Mouse (Mus musculus): Measurements from ENCODE around the gene Fat1. TPM values are rescaled to one million over a fixed set of nuclear protein-coding genes. Genes with fewer than 3 reads are reported as not detected.
A peak's percentile ranks its signal among the peaks of the same experiment; 100 is the strongest.
"Not testable (repeated sequence)": the region's sequence is repeated elsewhere in the genome, so short reads cannot be mapped to it uniquely, and the experiment has no call there.

The Fat1 gene
- polyA plus RNA-seq, 2 experiments: 0.98 to 1.3 TPM

- 62% methylated on average over 2 of the region's 2 CpGs for WGBS (ENCODE audit: insufficient replicate concordance)
- Histone ChIP-seq H3K36me3 (replicated peaks; ENCODE audit: control insufficient read depth, insufficient read depth, low read depth) (no peaks in the 10 kb centered on the region), H3K27ac (no peak overlapping the region), H3K9me3 (ENCODE audit: control insufficient read depth, low read length) (no peaks in the 10 kb centered on the region), H3K4me2 (ENCODE audit: low read depth) (no peak overlapping the region), H3K4me3 (ENCODE audit: insufficient read depth in 1 of 2, low read depth in 2 of 2, low read length in 2 of 2) (no peak overlapping the region), H3K27me3 (ENCODE audit: control insufficient read depth, insufficient read depth, low read length) (no peaks in the 10 kb centered on the region), H3K4me1 (replicated peaks; ENCODE audit: control insufficient read depth in 2 of 2, insufficient read depth in 2 of 2, low read length in 1 of 2) (no peaks in the 10 kb centered on the region; a peak in 1 of 4 replicates), H3K9ac (replicated peaks) (no peak overlapping the region)
- TF ChIP-seq EP300 (IDR thresholded peaks at IDR 0.05; ENCODE audit: low read depth): no peak
- no peak for TF ChIP-seq CTCF (IDR thresholded peaks at IDR 0.05; ENCODE audit: low read depth)
- DNase-seq (ENCODE audit: low read depth in 3 of 3, low spot score in 3 of 3) (no peak), ATAC-seq (ENCODE audit: insufficient read depth) (no peak)
Measured at GRCm38 (mm10) chr8:45060083-45060482, 124.8 kb downstream of the Fat1 start.

GRCm38 (mm10) chr8:45062311-45062710 lies 127.1 kb downstream of the Fat1 start:
- Histone ChIP-seq H3K9me3 (ENCODE audit: control insufficient read depth, low read length) (no peaks in the 10 kb centered on the region), H3K27ac (no peak overlapping the region), H3K9ac (replicated peaks) (no peak overlapping the region), H3K27me3 (ENCODE audit: control insufficient read depth, insufficient read depth, low read length) (no peaks in the 10 kb centered on the region), H3K4me3 (ENCODE audit: insufficient read depth in 1 of 2, low read depth in 2 of 2, low read length in 2 of 2) (no peak overlapping the region), H3K36me3 (replicated peaks; ENCODE audit: control insufficient read depth, insufficient read depth, low read depth) (no peaks in the 10 kb centered on the region), H3K4me1 (replicated peaks; ENCODE audit: control insufficient read depth in 2 of 2, insufficient read depth in 2 of 2, low read length in 1 of 2) (no peaks in the 10 kb centered on the region; a peak in 1 of 4 replicates), H3K4me2 (ENCODE audit: low read depth) (no peak overlapping the region)
- no peak for ATAC-seq (ENCODE audit: insufficient read depth)
- 76% methylated on average over 11 of the region's 11 CpGs for WGBS (ENCODE audit: insufficient replicate concordance)
- TF ChIP-seq CTCF (IDR thresholded peaks at IDR 0.05; ENCODE audit: low read depth) (no peak), EP300 (IDR thresholded peaks at IDR 0.05; ENCODE audit: low read depth) (no peak)
- DNase-seq (ENCODE audit: low read depth in 3 of 3, low spot score in 3 of 3): no peak

GRCm38 (mm10) chr8:45062982-45063924 lies 128.0 kb downstream of the Fat1 start:
- H3K27ac ChIP-seq: no peak overlapping the region
- no peaks in the 10 kb centered on the region for H3K27me3 ChIP-seq (ENCODE audit: control insufficient read depth, insufficient read depth, low read length)
- DNase-seq (ENCODE audit: low read depth in 3 of 3, low spot score in 3 of 3): peak; percentile 4 to 13 (median 6)
- H3K4me3 ChIP-seq (ENCODE audit: insufficient read depth in 1 of 2, low read depth in 2 of 2, low read length in 2 of 2): no peak overlapping the region
- H3K36me3 ChIP-seq (replicated peaks; ENCODE audit: control insufficient read depth, insufficient read depth, low read depth): no peaks in the 10 kb centered on the region
- no peak overlapping the region for H3K4me2 ChIP-seq (ENCODE audit: low read depth)
- 35% methylated on average over 25 of the region's 25 CpGs for WGBS (ENCODE audit: insufficient replicate concordance)
- no peaks in the 10 kb centered on the region; a peak in 1 of 4 replicates for H3K4me1 ChIP-seq (replicated peaks; ENCODE audit: control insufficient read depth in 2 of 2, insufficient read depth in 2 of 2, low read length in 1 of 2)
- no peak overlapping the region for H3K9ac ChIP-seq (replicated peaks)
- peak; percentile 52; the same call in 1 of the 2 replicates for ATAC-seq (ENCODE audit: insufficient read depth)
- TF ChIP-seq CTCF (IDR thresholded peaks at IDR 0.05; ENCODE audit: low read depth): no peak
- no peak for TF ChIP-seq EP300 (IDR thresholded peaks at IDR 0.05; ENCODE audit: low read depth)
- H3K9me3 ChIP-seq (ENCODE audit: control insufficient read depth, low read length): no peaks in the 10 kb centered on the region

- ATAC-seq (ENCODE audit: insufficient read depth): no peak
- WGBS (ENCODE audit: insufficient replicate concordance): 44% methylated on average over 8 of the region's 8 CpGs
- no peaks in the 10 kb centered on the region for H3K36me3 ChIP-seq (replicated peaks; ENCODE audit: control insufficient read depth, insufficient read depth, low read depth)
- H3K9me3 ChIP-seq (ENCODE audit: control insufficient read depth, low read length): no peaks in the 10 kb centered on the region
- DNase-seq (ENCODE audit: low read depth in 3 of 3, low spot score in 3 of 3): no peak
- no peak overlapping the region for H3K4me3 ChIP-seq (ENCODE audit: insufficient read depth in 1 of 2, low read depth in 2 of 2, low read length in 2 of 2)
- H3K9ac ChIP-seq (replicated peaks): no peak overlapping the region
- H3K27me3 ChIP-seq (ENCODE audit: control insufficient read depth, insufficient read depth, low read length): no peaks in the 10 kb centered on the region
- H3K4me2 ChIP-seq (ENCODE audit: low read depth): no peak overlapping the region
- H3K4me1 ChIP-seq (replicated peaks; ENCODE audit: control insufficient read depth in 2 of 2, insufficient read depth in 2 of 2, low read length in 1 of 2): no peaks in the 10 kb centered on the region; a peak in 1 of 4 replicates
- no peak for TF ChIP-seq EP300 (IDR thresholded peaks at IDR 0.05; ENCODE audit: low read depth)
- TF ChIP-seq CTCF (IDR thresholded peaks at IDR 0.05; ENCODE audit: low read depth): no peak
- no peak overlapping the region for H3K27ac ChIP-seq
Measured at GRCm38 (mm10) chr8:45064197-45064869, 129.1 kb downstream of the Fat1 start.

- not testable (repeated sequence) for H3K36me3 ChIP-seq (replicated peaks; ENCODE audit: control insufficient read depth, insufficient read depth, low read depth); H3K27ac ChIP-seq; H3K9ac ChIP-seq (replicated peaks); H3K4me2 ChIP-seq (ENCODE audit: low read depth); ATAC-seq (ENCODE audit: insufficient read depth); H3K9me3 ChIP-seq (ENCODE audit: control insufficient read depth, low read length); H3K27me3 ChIP-seq (ENCODE audit: control insufficient read depth, insufficient read depth, low read length); H3K4me3 ChIP-seq (ENCODE audit: insufficient read depth in 1 of 2, low read depth in 2 of 2, low read length in 2 of 2); DNase-seq (ENCODE audit: low read depth in 3 of 3, low spot score in 3 of 3); H3K4me1 ChIP-seq (replicated peaks; ENCODE audit: control insufficient read depth in 2 of 2, insufficient read depth in 2 of 2, low read length in 1 of 2)
- WGBS (ENCODE audit: insufficient replicate concordance): 23% methylated on average over 1 of the region's 1 CpGs
Measured at GRCm38 (mm10) chr8:45065391-45065790, 130.1 kb downstream of the Fat1 start.
